Mouse (Mus musculus): ENCODE results near the gene Smad3. TPM values are rescaled to one million over a fixed set of nuclear protein-coding genes. Genes with fewer than 3 reads are reported as not detected.
A peak's percentile ranks its signal among the peaks of the same experiment; 100 is the strongest.

Gene Smad3
- polyA plus RNA-seq, 1 experiment from 2014 or later: 16.1 TPM

DNA sequence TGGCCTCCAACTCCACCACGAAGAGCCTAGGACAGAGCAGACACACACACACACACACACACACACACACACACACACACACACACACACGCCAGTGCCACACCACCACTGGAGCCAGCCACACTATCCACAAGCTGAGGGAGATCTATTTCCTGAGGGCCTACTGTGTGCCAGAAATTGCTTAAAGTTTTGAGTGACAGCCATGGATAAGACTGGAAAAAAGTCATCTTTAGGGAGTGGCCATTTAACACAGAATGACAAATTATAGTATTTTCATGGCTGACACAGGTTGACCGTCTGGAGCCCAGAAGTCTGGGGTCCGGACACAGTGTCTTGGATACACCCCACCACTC is 55.9 kb downstream of the Smad3 start:
- Histone ChIP-seq H3K27ac (ENCODE audit: low read depth) (no peak overlapping the region), H3K9ac (no peak overlapping the region), H3K27me3 (ENCODE audit: insufficient read depth, low read length) (no peaks in the 10 kb centered on the region), H3K36me3 (ENCODE audit: insufficient read depth) (no peaks in the 10 kb centered on the region), H3K4me2 (no peak overlapping the region), H3K4me1 (ENCODE audit: insufficient read depth) (peaks cover 51% of the 10 kb centered on the region), H3K9me3 (ENCODE audit: low read depth, low read length) (no peaks in the 10 kb centered on the region), H3K4me3 (ENCODE audit: low read depth, low read length) (no peak overlapping the region)
- ATAC-seq (ENCODE audit: insufficient read depth) (no peak), DNase-seq (no peak)
- no peak for TF ChIP-seq CTCF (IDR thresholded peaks at IDR 0.05; ENCODE audit: low read depth)
- WGBS: 68% methylated on average over 4 of the region's 4 CpGs

DNA sequence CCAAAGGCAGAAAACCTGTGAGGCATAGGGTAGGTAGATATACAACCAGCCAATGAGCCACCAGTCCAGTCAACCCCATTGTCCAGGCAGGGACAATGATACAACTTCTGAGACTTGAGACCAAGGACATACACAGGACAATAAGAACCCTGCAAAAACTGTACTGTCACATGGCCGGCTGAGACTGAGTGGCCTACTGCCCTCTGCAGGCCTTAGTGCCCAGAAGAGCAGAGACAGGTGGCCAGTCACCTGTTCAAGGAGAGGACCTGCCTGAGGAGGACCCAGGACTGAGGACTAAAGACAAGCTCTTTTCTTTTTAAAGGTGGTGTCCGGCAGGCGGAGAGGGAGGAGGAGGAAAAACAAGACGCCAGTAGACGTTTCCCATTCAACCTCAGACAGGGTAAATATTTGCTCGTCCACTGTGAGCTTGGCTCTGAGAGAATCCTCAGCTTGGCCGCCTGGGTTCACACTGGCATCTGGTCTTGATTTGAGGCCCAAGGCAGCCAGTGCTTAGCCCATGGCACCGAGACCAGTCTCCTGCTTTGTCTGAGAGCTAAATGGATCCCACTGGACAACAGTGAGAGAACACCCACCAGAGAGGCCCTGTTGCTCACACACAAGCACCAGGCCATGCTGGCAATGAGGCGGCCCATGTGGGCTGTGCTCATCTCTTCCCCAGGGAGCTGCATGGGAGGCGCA is 56.4 kb downstream of the Smad3 start:
- no peak for ATAC-seq (ENCODE audit: insufficient read depth)
- H3K27me3 ChIP-seq (ENCODE audit: insufficient read depth, low read length): no peaks in the 10 kb centered on the region
- no peak for TF ChIP-seq CTCF (IDR thresholded peaks at IDR 0.05; ENCODE audit: low read depth)
- DNase-seq: no peak
- WGBS: 56% methylated on average over 10 of the region's 10 CpGs
- no peak overlapping the region for H3K4me2 ChIP-seq
- no peaks in the 10 kb centered on the region for H3K9me3 ChIP-seq (ENCODE audit: low read depth, low read length)
- H3K36me3 ChIP-seq (ENCODE audit: insufficient read depth): no peaks in the 10 kb centered on the region
- peaks cover 51% of the 10 kb centered on the region for H3K4me1 ChIP-seq (ENCODE audit: insufficient read depth)
- H3K9ac ChIP-seq: no peak overlapping the region
- H3K4me3 ChIP-seq (ENCODE audit: low read depth, low read length): no peak overlapping the region
- peak overlapping the region; percentile 22; the same call in 1 of the 2 replicates for H3K27ac ChIP-seq (ENCODE audit: low read depth)

DNA sequence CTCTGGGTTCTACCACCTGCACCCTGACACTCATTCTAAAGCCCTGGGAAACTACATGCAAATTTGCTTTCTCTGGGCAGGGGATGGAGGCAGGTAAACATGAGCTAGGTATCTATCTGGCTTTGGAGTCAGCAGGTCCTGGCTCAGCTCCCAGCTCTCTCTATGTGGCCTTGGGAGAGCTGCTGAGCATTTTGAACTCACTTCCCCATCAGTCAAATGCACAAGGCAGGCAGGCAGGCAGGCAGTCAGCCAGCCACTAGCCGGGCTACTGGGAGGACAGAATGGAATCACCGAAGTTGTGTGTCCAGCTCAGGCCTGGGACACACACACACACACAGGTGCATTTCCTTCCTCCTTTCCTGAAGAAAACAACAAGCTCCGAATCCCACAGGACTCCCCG is 58.6 kb downstream of the Smad3 start:
- DNase-seq (no peak), ATAC-seq (ENCODE audit: insufficient read depth) (no peak)
- Histone ChIP-seq H3K27ac (ENCODE audit: low read depth) (no peak overlapping the region; the same call in 1 of the 2 replicates), H3K27me3 (ENCODE audit: insufficient read depth, low read length) (no peaks in the 10 kb centered on the region), H3K4me3 (ENCODE audit: low read depth, low read length) (no peak overlapping the region), H3K36me3 (ENCODE audit: insufficient read depth) (no peaks in the 10 kb centered on the region), H3K9ac (no peak overlapping the region), H3K4me2 (no peak overlapping the region), H3K4me1 (ENCODE audit: insufficient read depth) (peaks cover 44% of the 10 kb centered on the region), H3K9me3 (ENCODE audit: low read depth, low read length) (no peaks in the 10 kb centered on the region)
- WGBS: 69% methylated on average over 4 of the region's 4 CpGs
- no peak for TF ChIP-seq CTCF (IDR thresholded peaks at IDR 0.05; ENCODE audit: low read depth)

DNA sequence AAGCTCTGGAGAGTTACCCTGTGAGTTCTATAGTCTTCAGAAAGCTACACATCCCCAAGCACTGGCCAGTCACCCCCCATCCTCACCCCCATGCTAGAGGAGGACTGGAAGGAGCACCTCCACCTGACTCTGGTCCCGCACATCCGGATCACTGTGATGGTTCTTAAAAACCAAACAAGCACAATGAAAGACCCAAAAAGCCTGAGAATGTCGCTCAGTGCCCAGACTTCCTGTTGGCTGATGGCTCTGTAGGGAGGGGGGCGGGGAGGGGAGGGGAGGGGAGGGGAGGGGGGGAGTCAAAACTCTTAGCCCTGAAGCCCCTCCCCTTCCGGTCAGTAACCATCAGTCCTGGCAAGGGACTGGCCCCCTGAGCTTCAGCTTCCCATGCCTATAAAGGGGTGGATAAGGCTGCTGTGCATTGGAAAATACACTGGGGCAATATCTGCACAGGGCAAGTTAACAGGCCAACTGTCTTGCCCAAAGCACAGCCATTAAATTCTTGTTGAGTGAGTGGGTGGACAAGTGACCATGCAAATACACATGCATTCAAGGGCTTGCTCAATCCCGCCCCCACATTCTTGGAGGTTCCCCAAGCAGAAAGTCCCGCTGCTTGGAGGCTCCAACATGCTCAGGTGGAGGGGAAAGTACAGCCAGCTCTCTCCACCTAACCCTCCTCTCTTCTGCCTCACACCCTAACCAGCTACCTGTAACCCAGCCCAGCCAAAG is 59.3 kb downstream of the Smad3 start:
- TF ChIP-seq CTCF (IDR thresholded peaks at IDR 0.05; ENCODE audit: low read depth): no peak
- H3K27me3 ChIP-seq (ENCODE audit: insufficient read depth, low read length): no peaks in the 10 kb centered on the region
- H3K9ac ChIP-seq: no peak overlapping the region
- H3K27ac ChIP-seq (ENCODE audit: low read depth): no peak overlapping the region
- WGBS: 39% methylated on average over 6 of the region's 7 CpGs
- DNase-seq (peak; percentile 51), ATAC-seq (ENCODE audit: insufficient read depth) (no peak)
- no peak overlapping the region for H3K4me2 ChIP-seq
- peaks cover 44% of the 10 kb centered on the region for H3K4me1 ChIP-seq (ENCODE audit: insufficient read depth)
- no peak overlapping the region for H3K4me3 ChIP-seq (ENCODE audit: low read depth, low read length)
- H3K36me3 ChIP-seq (ENCODE audit: insufficient read depth): no peaks in the 10 kb centered on the region
- H3K9me3 ChIP-seq (ENCODE audit: low read depth, low read length): no peaks in the 10 kb centered on the region

DNA sequence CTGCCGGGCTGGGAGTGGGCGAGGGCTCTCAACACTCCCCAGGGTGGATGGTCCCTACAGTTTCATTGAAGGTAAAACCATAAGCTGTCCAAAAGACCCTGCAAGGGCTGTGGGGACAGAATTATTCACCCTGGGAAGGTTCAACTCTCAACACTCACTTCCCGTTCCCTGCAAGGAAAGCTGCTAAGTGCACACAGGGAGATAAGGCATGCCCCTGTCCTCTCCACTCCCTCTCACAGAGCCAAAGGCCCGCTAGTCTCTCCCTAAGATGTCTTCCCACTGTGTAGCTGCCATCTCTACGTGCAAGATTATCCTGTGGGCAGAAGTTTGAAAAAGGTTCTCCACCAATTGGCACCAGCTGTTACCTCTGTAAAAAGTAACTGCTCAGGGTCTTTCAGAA is 60.2 kb downstream of the Smad3 start:
- H3K9ac ChIP-seq: no peak overlapping the region
- H3K9me3 ChIP-seq (ENCODE audit: low read depth, low read length): no peaks in the 10 kb centered on the region

DNA sequence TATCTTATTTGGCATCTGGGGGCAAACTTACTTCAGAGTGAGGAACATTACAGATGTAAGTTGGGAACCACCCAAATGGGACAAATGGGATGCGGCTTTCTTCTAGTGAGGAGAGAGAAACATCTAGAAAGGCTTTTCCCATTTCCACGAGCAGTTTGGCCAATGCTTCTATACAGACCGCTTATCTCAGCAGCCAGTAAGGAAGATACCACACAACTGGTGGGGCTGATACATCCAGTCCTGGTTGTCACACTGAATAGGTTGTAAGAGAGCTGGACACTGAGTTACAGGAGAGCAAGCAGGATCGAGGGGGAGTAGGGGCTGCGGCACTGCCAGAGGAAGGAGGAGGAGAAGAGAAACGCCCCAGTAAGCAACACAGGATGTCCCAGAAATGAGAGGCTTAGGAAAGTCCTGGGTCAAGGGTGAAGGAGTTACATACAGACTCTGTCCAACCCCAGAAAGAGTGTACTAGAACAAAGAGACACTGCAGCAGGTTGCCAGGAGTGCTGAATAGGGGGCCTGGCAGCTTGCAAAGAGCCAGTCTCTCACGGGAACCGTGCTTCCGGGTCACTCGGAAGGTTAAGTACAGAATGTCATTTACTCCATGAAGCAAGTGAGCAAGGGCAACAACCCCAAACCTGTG is 61.2 kb downstream of the Smad3 start:
- peaks cover 33% of the 10 kb centered on the region for H3K4me1 ChIP-seq (ENCODE audit: insufficient read depth)
- TF ChIP-seq CTCF (IDR thresholded peaks at IDR 0.05; ENCODE audit: low read depth): no peak
- no peak for ATAC-seq (ENCODE audit: insufficient read depth)

More for the DNA sequence above, 60.2 kb downstream of the Smad3 start:
- no peak for TF ChIP-seq CTCF (IDR thresholded peaks at IDR 0.05; ENCODE audit: low read depth)
- Histone ChIP-seq H3K36me3 (ENCODE audit: insufficient read depth) (peaks cover under 1% of the 10 kb centered on the region; the same call in 1 of the 2 replicates), H3K27me3 (ENCODE audit: insufficient read depth, low read length) (no peaks in the 10 kb centered on the region), H3K4me2 (no peak overlapping the region), H3K27ac (ENCODE audit: low read depth) (0 out of 2 replicates have a peak overlapping the region, but pooled peaks have one; percentile 4), H3K4me3 (ENCODE audit: low read depth, low read length) (no peak overlapping the region), H3K4me1 (ENCODE audit: insufficient read depth) (peaks cover 36% of the 10 kb centered on the region)
- DNase-seq (no peak), ATAC-seq (ENCODE audit: insufficient read depth) (no peak)
- 41% methylated on average over 5 of the region's 5 CpGs for WGBS

DNA sequence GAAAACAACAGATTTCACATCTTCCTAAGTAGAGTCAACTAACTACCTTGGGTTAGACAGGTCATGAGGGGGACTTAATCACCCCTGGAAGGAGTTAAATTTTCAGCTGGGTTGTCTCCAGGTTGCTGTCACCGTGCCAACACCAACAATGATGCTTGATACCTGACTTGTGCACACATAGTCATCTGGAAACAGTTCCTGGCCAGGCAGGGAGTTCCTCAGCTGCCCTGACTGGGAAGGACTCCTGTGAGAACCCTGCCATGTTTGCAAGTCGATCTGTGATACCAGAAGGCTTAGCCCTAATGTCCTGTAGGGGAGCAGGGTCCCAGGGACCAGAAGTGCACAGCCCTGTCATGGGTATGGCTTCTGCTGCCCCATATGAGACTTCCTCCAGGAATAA is 65.8 kb downstream of the Smad3 start:
- DNase-seq: no peak
- Histone ChIP-seq H3K9me3 (ENCODE audit: low read depth, low read length) (no peaks in the 10 kb centered on the region), H3K36me3 (ENCODE audit: insufficient read depth) (peaks cover 6% of the 10 kb centered on the region; the same call in 1 of the 2 replicates), H3K9ac (no peak overlapping the region; the same call in 1 of the 2 replicates), H3K27me3 (ENCODE audit: insufficient read depth, low read length) (no peaks in the 10 kb centered on the region), H3K4me1 (ENCODE audit: insufficient read depth) (peaks cover 13% of the 10 kb centered on the region; the same call in 1 of the 2 replicates), H3K4me3 (ENCODE audit: low read depth, low read length) (no peak overlapping the region), H3K27ac (ENCODE audit: low read depth) (no peak overlapping the region), H3K4me2 (no peak overlapping the region)
- TF ChIP-seq CTCF (IDR thresholded peaks at IDR 0.05; ENCODE audit: low read depth): no peak
- 50% methylated on average over 2 of the region's 2 CpGs for WGBS
- ATAC-seq (ENCODE audit: insufficient read depth): no peak

More for the DNA sequence above, 61.2 kb downstream of the Smad3 start:
- peaks cover 4% of the 10 kb centered on the region; the same call in 1 of the 2 replicates for H3K36me3 ChIP-seq (ENCODE audit: insufficient read depth)
- DNase-seq: no peak
- H3K9me3 ChIP-seq (ENCODE audit: low read depth, low read length): no peaks in the 10 kb centered on the region
- H3K9ac ChIP-seq: no peak overlapping the region
- no peak overlapping the region for H3K4me2 ChIP-seq
- no peaks in the 10 kb centered on the region for H3K27me3 ChIP-seq (ENCODE audit: insufficient read depth, low read length)
- H3K27ac ChIP-seq (ENCODE audit: low read depth): no peak overlapping the region
- H3K4me3 ChIP-seq (ENCODE audit: low read depth, low read length): no peak overlapping the region
- 53% methylated on average over 10 of the region's 10 CpGs for WGBS
